Comparison of ENCODE assay signal across 10 mouse cellular contexts in genomic region chr5:142482512-142482911, GRCm38 (mm10). TPM values are rescaled to one million over a fixed set of nuclear protein-coding genes. Genes with fewer than 3 reads are reported as not detected.
DNase-seq lines count a peak whose midpoint lies in the region; ATAC-seq and TF ChIP-seq lines count a peak whose summit lies in the region.
"Had no signal": no experiment of that assay in that cellular context is flagged by ENCODE, and none has a peak within 500 bp of the region (broad histone marks: within the 10 kb centered on the region; RNA-seq: fewer than 3 reads in every experiment).

No protein-coding gene starts in this region.

- no peaks in the 10 kb centered on the region for H3K27me3 ChIP-seq in lung, postnatal 0 days (replicated peaks; ENCODE audit: insufficient read depth, low read length)

- peak; percentile 57 to 61 for DNase-seq in cerebellum, adult 18-20 months
- DNase-seq in lung, postnatal 0 days (ENCODE audit: low spot score): no peak
- DNase-seq in lung, postnatal 14 days: no peak
- no peak for DNase-seq in embryo, embryonic 10.5 days (ENCODE audit: low spot score)
- DNase-seq in right cerebral cortex, postnatal 14 days: no peak
- DNase-seq: heart, postnatal 36 days had no signal

- no peaks in the 10 kb centered on the region for H3K36me3 ChIP-seq in lung, postnatal 0 days (ENCODE audit: insufficient read depth, low read length)

- H3K4me2 ChIP-seq in lung, postnatal 0 days (replicated peaks; ENCODE audit: low read depth, low read length): no peak overlapping the region

- H3K9me3 ChIP-seq in lung, postnatal 0 days (ENCODE audit: low read length): no peaks in the 10 kb centered on the region

- no peak for TF ChIP-seq EP300 in lung, postnatal 0 days (IDR thresholded peaks at IDR 0.05)

- 57% methylated on average over 2 of the region's 2 CpGs for WGBS in lung, postnatal 0 days
- 62% methylated on average over 2 of the region's 2 CpGs for WGBS in bone marrow, adult 2 months

- no peak overlapping the region for H3K27ac ChIP-seq in lung, postnatal 0 days (ENCODE audit: low read length)
- no peak overlapping the region for H3K27ac ChIP-seq in bone marrow, adult 2 months (ENCODE audit: control insufficient read depth, insufficient read depth, low read depth, low read length, poor library complexity)

- no peak overlapping the region for H3K9ac ChIP-seq in lung, postnatal 0 days (replicated peaks; ENCODE audit: low read depth)

- no peaks in the 10 kb centered on the region for H3K4me1 ChIP-seq in lung, postnatal 0 days (ENCODE audit: insufficient read depth, low read depth, low read length)
- no peaks in the 10 kb centered on the region for H3K4me1 ChIP-seq in bone marrow, adult 2 months (ENCODE audit: control insufficient read depth, insufficient read depth, low read length)

- TF ChIP-seq CTCF in lung, postnatal 0 days (IDR thresholded peaks at IDR 0.05): peak; percentile 64
- TF ChIP-seq CTCF in bone marrow, adult 2 months (IDR thresholded peaks at IDR 0.05; ENCODE audit: control insufficient read depth, insufficient read depth, low read length): peak; percentile 85

- TF ChIP-seq POLR2A in bone marrow, adult 2 months (IDR thresholded peaks at IDR 0.05; ENCODE audit: borderline replicate concordance, control insufficient read depth, low read depth, low read length): no peak

- H3K4me3 ChIP-seq in lung, postnatal 0 days (ENCODE audit: low read depth, low read length): no peak overlapping the region
- H3K4me3 ChIP-seq in bone marrow, adult 2 months (replicated peaks; ENCODE audit: control insufficient read depth, low read depth, low read length): no peak overlapping the region
- H3K4me3 ChIP-seq: myocyte had no signal

- ATAC-seq in cerebellum, adult (ENCODE audit: insufficient number of reproducible peaks, low FRiP score, low TSS enrichment): no peak
- no peak for ATAC-seq in lung, postnatal 0 days
- ATAC-seq in neutrophil, adult 5-6 weeks (ENCODE audit: extremely low read depth, insufficient number of reproducible peaks, low FRiP score, poor library complexity, severe bottlenecking): peak; percentile 24; the same call in 1 of the 2 replicates

RNA-seq across cellular contexts. Expression of gene Ap5z1, which starts 18.8 kb away (rescaled TPM):
- polyA plus RNA-seq in lung, postnatal 0 days (2015; fragmentation: Nextera tagmentation; extraction: Ambion mirVana): 6.2 and 7.2 TPM in 2 replicates
- 16.5 and 22.8 TPM in 2 replicates for polyA plus RNA-seq in bone marrow, adult 2 months (2011; ENCODE audit: insufficient read depth, insufficient read length, low replicate concordance, missing spikeins)
- 18.0 and 19.8 TPM in 2 replicates for total RNA-seq in neutrophil, adult 5-6 weeks (2017)

RNA-seq across cellular contexts. Expression of gene Papolb, which starts 47.4 kb away (rescaled TPM):
- polyA plus RNA-seq in lung, postnatal 0 days (2015; fragmentation: Nextera tagmentation; extraction: Ambion mirVana): 0.12 and 0.15 TPM in 2 replicates
- polyA plus RNA-seq in bone marrow, adult 2 months (2011; ENCODE audit: insufficient read depth, insufficient read length, low replicate concordance, missing spikeins): not detected in 2 replicates
- total RNA-seq in neutrophil, adult 5-6 weeks (2017): 0.12 TPM in 1 of 2 replicates, not detected in the other

Comparison
In these comparisons a context has a peak if more than half of its experiments do, and no peak if none do; other contexts are left out.
1. DNase-seq: peak in cerebellum, adult 18-20 months (2 of 2); none in lung, postnatal 0 days (single experiment), lung, postnatal 14 days (single experiment), embryo, embryonic 10.5 days (single experiment) and right cerebral cortex, postnatal 14 days (single experiment).